Mouse (Mus musculus): ENCODE data around the gene Pck1. TPM values are rescaled to one million over a fixed set of nuclear protein-coding genes. Genes with fewer than 3 reads are reported as not detected.

Pck1 gene
- polyA plus RNA-seq, 1 experiment from 2014 or later, result not detected

- H3K27me3 ChIP-seq, result 0 out of 2 replicates have a peak, but pooled peaks cover 2% of the 10 kb centered on the region
- H3K4me2 ChIP-seq, result no peak overlapping the region
- no peak overlapping the region for H3K4me3 ChIP-seq (replicated peaks)
- no peak overlapping the region for H3K27ac ChIP-seq
- no peaks in the 10 kb centered on the region for H3K9me3 ChIP-seq
- no peak overlapping the region for H3K9ac ChIP-seq
- H3K36me3 ChIP-seq (replicated peaks), result no peaks in the 10 kb centered on the region
- no peak for ATAC-seq (ENCODE audit: low FRiP score)
- no peaks in the 10 kb centered on the region for H3K4me1 ChIP-seq
- WGBS, result 83% methylated on average over 2 of the region's 2 CpGs
These were observed 23.7 kb upstream of the Pck1 start for GRCm38 (mm10) chr2:173129111-173129510.

- H3K27ac ChIP-seq, result no peak overlapping the region
- WGBS, result 84% methylated on average over 13 of the region's 13 CpGs
- no peak overlapping the region for H3K9ac ChIP-seq
- no peak for ATAC-seq (ENCODE audit: low FRiP score)
- H3K36me3 ChIP-seq (replicated peaks), result no peaks in the 10 kb centered on the region
- H3K4me3 ChIP-seq (replicated peaks), result no peak overlapping the region
- H3K27me3 ChIP-seq, result 0 out of 2 replicates have a peak, but pooled peaks cover 2% of the 10 kb centered on the region
- no peak overlapping the region for H3K4me2 ChIP-seq
- H3K9me3 ChIP-seq, result no peaks in the 10 kb centered on the region
- no peaks in the 10 kb centered on the region for H3K4me1 ChIP-seq
These were observed 20.6 kb upstream of the Pck1 start for GRCm38 (mm10) chr2:173132262-173132661.

- Histone ChIP-seq H3K9me3 (no peaks in the 10 kb centered on the region), H3K4me1 (no peaks in the 10 kb centered on the region), H3K36me3 (replicated peaks) (no peaks in the 10 kb centered on the region), H3K27me3 (0 out of 2 replicates have a peak, but pooled peaks cover 2% of the 10 kb centered on the region), H3K27ac (no peak overlapping the region), H3K9ac (no peak overlapping the region), H3K4me2 (no peak overlapping the region), H3K4me3 (replicated peaks) (no peak overlapping the region)
- ATAC-seq (ENCODE audit: low FRiP score), result no peak
- WGBS, result 83% methylated on average over 8 of the region's 8 CpGs
These were observed 20.0 kb upstream of the Pck1 start for GRCm38 (mm10) chr2:173132794-173133300.

- 79% methylated on average over 9 of the region's 9 CpGs for WGBS
- ATAC-seq (ENCODE audit: low FRiP score), result no peak
- H3K36me3 ChIP-seq (replicated peaks), result no peaks in the 10 kb centered on the region
- H3K4me1 ChIP-seq, result peaks cover 15% of the 10 kb centered on the region
- no peak overlapping the region for H3K4me2 ChIP-seq
- H3K9me3 ChIP-seq, result no peaks in the 10 kb centered on the region
- no peak overlapping the region for H3K27ac ChIP-seq
- no peak overlapping the region for H3K9ac ChIP-seq
- 0 out of 2 replicates have a peak, but pooled peaks cover 2% of the 10 kb centered on the region for H3K27me3 ChIP-seq
- no peak overlapping the region for H3K4me3 ChIP-seq (replicated peaks)
These were observed 18.2 kb upstream of the Pck1 start for GRCm38 (mm10) chr2:173134695-173135094.

- 43% methylated on average over 15 of the region's 15 CpGs for WGBS
- ATAC-seq (ENCODE audit: low FRiP score), result no peak
- no peak overlapping the region for H3K4me3 ChIP-seq (replicated peaks)
- no peak overlapping the region for H3K9ac ChIP-seq
- H3K4me1 ChIP-seq, result peaks cover 23% of the 10 kb centered on the region
- no peak overlapping the region; the same call in 1 of the 2 replicates for H3K27ac ChIP-seq
- no peak overlapping the region for H3K4me2 ChIP-seq
- H3K36me3 ChIP-seq (replicated peaks), result no peaks in the 10 kb centered on the region
- 0 out of 2 replicates have a peak, but pooled peaks cover 2% of the 10 kb centered on the region for H3K27me3 ChIP-seq
- no peaks in the 10 kb centered on the region for H3K9me3 ChIP-seq
These were observed 14.3 kb upstream of the Pck1 start for GRCm38 (mm10) chr2:173138323-173139239.

GRCm38 (mm10) chr2:173143611-173144010 lies 9.2 kb upstream of the Pck1 start:
- Histone ChIP-seq H3K27ac (no peak overlapping the region), H3K4me2 (no peak overlapping the region), H3K4me1 (peaks cover 19% of the 10 kb centered on the region), H3K9ac (no peak overlapping the region), H3K4me3 (replicated peaks) (no peak overlapping the region), H3K27me3 (0 out of 2 replicates have a peak, but pooled peaks cover 2% of the 10 kb centered on the region), H3K9me3 (no peaks in the 10 kb centered on the region), H3K36me3 (replicated peaks) (no peaks in the 10 kb centered on the region)
- no peak for ATAC-seq (ENCODE audit: low FRiP score)
- 84% methylated on average over 11 of the region's 11 CpGs for WGBS

GRCm38 (mm10) chr2:173145808-173146207 lies 7.0 kb upstream of the Pck1 start:
- H3K27me3 ChIP-seq, result 0 out of 2 replicates have a peak, but pooled peaks cover 2% of the 10 kb centered on the region
- no peaks in the 10 kb centered on the region for H3K9me3 ChIP-seq
- H3K4me1 ChIP-seq, result no peaks in the 10 kb centered on the region
- ATAC-seq (ENCODE audit: low FRiP score), result no peak
- H3K36me3 ChIP-seq (replicated peaks), result no peaks in the 10 kb centered on the region
- 79% methylated on average over 3 of the region's 3 CpGs for WGBS
- H3K4me2 ChIP-seq, result no peak overlapping the region
- H3K9ac ChIP-seq, result no peak overlapping the region
- no peak overlapping the region for H3K27ac ChIP-seq
- H3K4me3 ChIP-seq (replicated peaks), result no peak overlapping the region

GRCm38 (mm10) chr2:173146728-173147127 lies 6.1 kb upstream of the Pck1 start:
- Histone ChIP-seq H3K27me3 (no peaks in the 10 kb centered on the region), H3K9me3 (no peaks in the 10 kb centered on the region), H3K36me3 (replicated peaks) (no peaks in the 10 kb centered on the region), H3K4me2 (no peak overlapping the region), H3K27ac (no peak overlapping the region), H3K9ac (no peak overlapping the region), H3K4me1 (no peaks in the 10 kb centered on the region), H3K4me3 (replicated peaks) (no peak overlapping the region)
- 93% methylated on average over 6 of the region's 6 CpGs for WGBS
- no peak for ATAC-seq (ENCODE audit: low FRiP score)

GRCm38 (mm10) chr2:173148001-173148400 lies 4.8 kb upstream of the Pck1 start:
- no peak overlapping the region for H3K9ac ChIP-seq
- no peaks in the 10 kb centered on the region for H3K4me1 ChIP-seq
- H3K27ac ChIP-seq, result no peak overlapping the region
- WGBS, result 91% methylated on average over 5 of the region's 5 CpGs
- H3K9me3 ChIP-seq, result no peaks in the 10 kb centered on the region
- no peak for ATAC-seq (ENCODE audit: low FRiP score)
- no peaks in the 10 kb centered on the region for H3K27me3 ChIP-seq
- no peak overlapping the region for H3K4me3 ChIP-seq (replicated peaks)
- H3K4me2 ChIP-seq, result no peak overlapping the region
- no peaks in the 10 kb centered on the region for H3K36me3 ChIP-seq (replicated peaks)

- Histone ChIP-seq H3K27ac (no peak overlapping the region), H3K4me1 (no peaks in the 10 kb centered on the region), H3K27me3 (no peaks in the 10 kb centered on the region), H3K9me3 (no peaks in the 10 kb centered on the region), H3K36me3 (replicated peaks) (no peaks in the 10 kb centered on the region), H3K4me3 (replicated peaks) (no peak overlapping the region), H3K9ac (no peak overlapping the region), H3K4me2 (no peak overlapping the region)
- WGBS, result 92% methylated on average over 5 of the region's 5 CpGs
- ATAC-seq (ENCODE audit: low FRiP score), result no peak
These were observed 1.5 kb upstream of the Pck1 start for GRCm38 (mm10) chr2:173151352-173151751.

- no peaks in the 10 kb centered on the region for H3K9me3 ChIP-seq
- H3K4me3 ChIP-seq (replicated peaks), result no peak overlapping the region
- no peak for ATAC-seq (ENCODE audit: low FRiP score)
- H3K36me3 ChIP-seq (replicated peaks), result no peaks in the 10 kb centered on the region
- no peak overlapping the region for H3K4me2 ChIP-seq
- H3K27ac ChIP-seq, result no peak overlapping the region
- H3K27me3 ChIP-seq, result no peaks in the 10 kb centered on the region
- 92% methylated on average over 7 of the region's 7 CpGs for WGBS
- no peak overlapping the region for H3K9ac ChIP-seq
- H3K4me1 ChIP-seq, result no peaks in the 10 kb centered on the region
These were observed 1.0 kb upstream of the Pck1 start for GRCm38 (mm10) chr2:173151784-173152284.

GRCm38 (mm10) chr2:173153266-173153665 lies 418 bp downstream of the Pck1 start:
- no peaks in the 10 kb centered on the region for H3K9me3 ChIP-seq
- ATAC-seq (ENCODE audit: low FRiP score), result no peak
- no peak overlapping the region for H3K4me3 ChIP-seq (replicated peaks)
- no peak overlapping the region for H3K9ac ChIP-seq
- H3K36me3 ChIP-seq (replicated peaks), result no peaks in the 10 kb centered on the region
- no peak overlapping the region for H3K4me2 ChIP-seq
- no peaks in the 10 kb centered on the region for H3K27me3 ChIP-seq
- H3K27ac ChIP-seq, result no peak overlapping the region
- WGBS, result 89% methylated on average over 10 of the region's 10 CpGs
- no peaks in the 10 kb centered on the region for H3K4me1 ChIP-seq

Data from forebrain, embryonic 12.5 days (tissue).